Mouse (Mus musculus) thymus, postnatal 14 days (tissue): ENCODE measurements around the gene Gm14305.
"Not testable (repeated sequence)": the region's sequence is repeated elsewhere in the genome, so short reads cannot be mapped to it uniquely, and the experiment has no call there.

Source experiments
- DNase-seq: peaks from one replicate; pipeline ENCODE4 v3.0.0; 2021

The Gm14305 gene

GRCm38 (mm10) chr2:176708051-176708450 lies at the start of gene Gm14305:
Gene Gm14305, plus strand, starts transcription at chr2:176708328.
- peak; percentile 13 for DNase-seq

- DNase-seq, result not testable (repeated sequence)
These were observed 37.9 kb upstream of the Gm14305 start, which contains the start of gene Zfp973 for GRCm38 (mm10) chr2:176670222-176670621. Gene Zfp973, plus strand, starts transcription at chr2:176670522.
